Mouse (Mus musculus) spleen, adult 2 months (tissue): ENCODE results near the gene Ppil3. TPM values are rescaled to one million over a fixed set of nuclear protein-coding genes. Genes with fewer than 3 reads are reported as not detected.

Experiments
- DNase-seq, 2 experiments: peaks; one replicate each; pipeline versions ENCODE4 v3.0.0 to v3.0.0-alpha.2; 2012 to 2021; ENCODE audit warnings: low spot score in 2 of 2, low read depth in 1 of 2
- H3K27ac ChIP-seq: fragments of 200-500 bp; 2 replicates; pipeline ENCODE4 v1.5.1; 2012; ENCODE audit warnings: low read length, inconsistent platforms; ENCODE audit not compliant: insufficient read depth
- H3K27me3 ChIP-seq: fragments of 200-500 bp; 2 replicates; pipeline ENCODE4 v1.6.1; 2012; ENCODE audit warnings: mild to moderate bottlenecking, moderate library complexity, low read length, inconsistent platforms; ENCODE audit not compliant: control insufficient read depth, insufficient read depth
- H3K36me3 ChIP-seq: fragments of 200-500 bp; 2 replicates; pipeline ENCODE4 v1.6.1; 2012; ENCODE audit warnings: mild to moderate bottlenecking, low read length, inconsistent platforms; ENCODE audit not compliant: control insufficient read depth, insufficient read depth
- H3K4me1 ChIP-seq: fragments of 200-500 bp; 2 replicates; pipeline ENCODE4 v1.6.1; 2011; ENCODE audit warnings: inconsistent platforms; ENCODE audit not compliant: control insufficient read depth, insufficient read depth, insufficient read length
- H3K4me3 ChIP-seq: fragments of 200-500 bp; 2 replicates; pipeline ENCODE4 v1.5.1; 2011; ENCODE audit warnings: mild to moderate bottlenecking, inconsistent platforms; ENCODE audit not compliant: insufficient read depth, insufficient read length; ENCODE audit errors: extremely low read depth
- CTCF ChIP-seq: fragments of 200-500 bp; IDR thresholded peaks from 2 replicates; pipeline ENCODE4 v1.5.1; 2011; ENCODE audit warnings: mild to moderate bottlenecking, inconsistent platforms; ENCODE audit not compliant: insufficient read depth, insufficient read length, insufficient replicate concordance; ENCODE audit errors: extremely low read depth
- POLR2A ChIP-seq: fragments of 200-500 bp; IDR thresholded peaks from 2 replicates; pipeline ENCODE4 v1.6.1; 2011; ENCODE audit warnings: low read depth, low read length, inconsistent platforms
- WGBS: fragments of 180-500 bp; shearing (Covaris S2); methylation state at CpG from one replicate; pipeline ENCODE4 v1.1.7; 2018; 5-methylcytosine and 5-hydroxymethylcytosine counted together
- polyA plus RNA-seq: library from polyadenylated mRNA; depleted of rRNA; stranded (reverse); fragments of >200 nt; gene quantifications from 2 replicates; pipeline ENCODE4 v1.2.3, GENCODE M21; 2012

Ppil3 gene
- polyA plus RNA-seq, 1 experiment, result 16.9 TPM

- Histone ChIP-seq H3K4me3 (no peak overlapping the region), H3K36me3 (peaks cover 51% of the 10 kb centered on the region), H3K4me1 (no peaks in the 10 kb centered on the region), H3K27me3 (no peaks in the 10 kb centered on the region), H3K27ac (no peak overlapping the region)
- 90% methylated on average over 7 of the region's 7 CpGs for WGBS
- DNase-seq, result no peak
- TF ChIP-seq POLR2A (no peak), CTCF (no peak)
Observed at GRCm38 (mm10) chr1:58410776-58411175, 34.5 kb downstream of the Ppil3 start.

GRCm38 (mm10) chr1:58410198-58410588 is 35.1 kb downstream of the Ppil3 start:
- H3K4me1 ChIP-seq, result no peaks in the 10 kb centered on the region
- no peak overlapping the region for H3K27ac ChIP-seq
- no peak for DNase-seq
- WGBS, result 78% methylated on average over 3 of the region's 3 CpGs
- no peaks in the 10 kb centered on the region for H3K27me3 ChIP-seq
- TF ChIP-seq CTCF (no peak), POLR2A (no peak)
- H3K4me3 ChIP-seq, result no peak overlapping the region
- peaks cover 49% of the 10 kb centered on the region for H3K36me3 ChIP-seq

- no peak overlapping the region for H3K4me3 ChIP-seq
- 76% methylated on average over 5 of the region's 5 CpGs for WGBS
- no peaks in the 10 kb centered on the region for H3K4me1 ChIP-seq
- no peak for DNase-seq
- no peaks in the 10 kb centered on the region for H3K27me3 ChIP-seq
- no peak overlapping the region for H3K27ac ChIP-seq
- TF ChIP-seq CTCF (no peak), POLR2A (no peak)
- peaks cover 45% of the 10 kb centered on the region for H3K36me3 ChIP-seq
Observed at GRCm38 (mm10) chr1:58409553-58410197, 35.6 kb downstream of the Ppil3 start.

- H3K36me3 ChIP-seq, result peaks cover 41% of the 10 kb centered on the region
- no peak for TF ChIP-seq POLR2A
- no peak for TF ChIP-seq CTCF
Observed at GRCm38 (mm10) chr1:58408141-58408540, 37.1 kb downstream of the Ppil3 start.

GRCm38 (mm10) chr1:58407321-58407720 is 38.0 kb downstream of the Ppil3 start:
- peaks cover 43% of the 10 kb centered on the region for H3K36me3 ChIP-seq
- DNase-seq, result no peak
- H3K27ac ChIP-seq, result no peak overlapping the region
- H3K4me1 ChIP-seq, result no peaks in the 10 kb centered on the region
- H3K4me3 ChIP-seq, result no peak overlapping the region
- WGBS, result 98% methylated on average over 7 of the region's 7 CpGs
- H3K27me3 ChIP-seq, result no peaks in the 10 kb centered on the region
- TF ChIP-seq CTCF (no peak), POLR2A (no peak)

More at GRCm38 (mm10) chr1:58408141-58408540, 37.1 kb downstream of the Ppil3 start:
- Histone ChIP-seq H3K27me3 (no peaks in the 10 kb centered on the region), H3K4me1 (no peaks in the 10 kb centered on the region), H3K27ac (no peak overlapping the region), H3K4me3 (no peak overlapping the region)
- WGBS, result 89% methylated on average over 6 of the region's 6 CpGs
- no peak for DNase-seq

- 90% methylated on average over 5 of the region's 5 CpGs for WGBS
Observed at GRCm38 (mm10) chr1:58403745-58404144, 41.5 kb downstream of the Ppil3 start.

GRCm38 (mm10) chr1:58401396-58401795 is 43.9 kb downstream of the Ppil3 start:
- Histone ChIP-seq H3K36me3 (peaks cover 52% of the 10 kb centered on the region), H3K27me3 (no peaks in the 10 kb centered on the region), H3K4me1 (no peaks in the 10 kb centered on the region), H3K27ac (no peak overlapping the region), H3K4me3 (no peak overlapping the region)
- no peak for DNase-seq
- no peak for TF ChIP-seq POLR2A
- WGBS, result 95% methylated on average over 6 of the region's 6 CpGs

More at GRCm38 (mm10) chr1:58403745-58404144, 41.5 kb downstream of the Ppil3 start:
- Histone ChIP-seq H3K27me3 (no peaks in the 10 kb centered on the region), H3K36me3 (peaks cover 43% of the 10 kb centered on the region), H3K4me1 (no peaks in the 10 kb centered on the region), H3K27ac (no peak overlapping the region), H3K4me3 (no peak overlapping the region)
- no peak for TF ChIP-seq POLR2A
- no peak for TF ChIP-seq CTCF
- DNase-seq, result no peak
